Comparison of ENCODE assay signal across 25 mouse cellular contexts in genomic region chr4:98471376-98471775, GRCm38 (mm10).
DNase-seq lines count a peak whose midpoint lies in the region; ATAC-seq lines count a peak whose summit lies in the region.
"Had no signal": no experiment of that assay in that cellular context is flagged by ENCODE, and none has a peak within 500 bp of the region (broad histone marks: within the 10 kb centered on the region; RNA-seq: fewer than 3 reads in every experiment).

No protein-coding gene starts in this region.

- no peak overlapping the region for H3K27ac ChIP-seq in liver, embryonic 12.5 days
- H3K27ac ChIP-seq: embryonic facial prominence, embryonic 13.5 days; embryonic facial prominence, embryonic 15.5 days; forebrain, embryonic 10.5 days; forebrain, embryonic 12.5 days had no signal

- no peaks in the 10 kb centered on the region for H3K9me3 ChIP-seq in liver, embryonic 12.5 days (replicated peaks)
- H3K9me3 ChIP-seq: embryonic facial prominence, embryonic 13.5 days; embryonic facial prominence, embryonic 15.5 days; forebrain, embryonic 10.5 days; forebrain, embryonic 12.5 days had no signal

- no peaks in the 10 kb centered on the region for H3K27me3 ChIP-seq in liver, embryonic 12.5 days (replicated peaks)
- H3K27me3 ChIP-seq: embryonic facial prominence, embryonic 13.5 days; embryonic facial prominence, embryonic 15.5 days; forebrain, embryonic 12.5 days; Patski had no signal

- peak; percentile 68; the same call in 1 of the 2 replicates for ATAC-seq in common myeloid progenitor, adult 5-6 weeks (replicated peaks; ENCODE audit: low read depth, poor library complexity, severe bottlenecking)
- ATAC-seq in hematopoietic stem cell, adult 5-6 weeks (replicated peaks in 1 of 2; ENCODE audit: insufficient read depth in 1 of 2, low FRiP score in 2 of 2, low TSS enrichment in 1 of 2, low read depth in 1 of 2, poor library complexity in 2 of 2, severe bottlenecking in 2 of 2), result peak; percentile 56 to 62; a peak in 3 of 4 replicates
- ATAC-seq in megakaryocyte progenitor cell, adult 5-6 weeks (replicated peaks; ENCODE audit: poor library complexity), result peak; percentile 72
- ATAC-seq in liver, embryonic 12.5 days, result no peak
- ATAC-seq: activated CD4-positive, CD25-positive, alpha-beta regulatory T cell, adult 4 months; forebrain, embryonic 14.5 days; forebrain, embryonic 16.5 days; Patski had no signal

- H3K4me1 ChIP-seq in liver, embryonic 12.5 days, result no peaks in the 10 kb centered on the region
- H3K4me1 ChIP-seq: embryonic facial prominence, embryonic 13.5 days; embryonic facial prominence, embryonic 15.5 days; forebrain, embryonic 10.5 days; forebrain, embryonic 12.5 days had no signal

- no peak overlapping the region for H3K4me3 ChIP-seq in liver, embryonic 12.5 days
- H3K4me3 ChIP-seq: embryonic facial prominence, embryonic 13.5 days; embryonic facial prominence, embryonic 15.5 days; erythroblast, embryonic 14.5 days; forebrain, embryonic 10.5 days; forebrain, embryonic 12.5 days had no signal

- H3K4me2 ChIP-seq in liver, embryonic 12.5 days, result no peak overlapping the region
- H3K4me2 ChIP-seq: embryonic facial prominence, embryonic 13.5 days; embryonic facial prominence, embryonic 15.5 days; forebrain, embryonic 12.5 days had no signal

- no peak overlapping the region for H3K9ac ChIP-seq in liver, embryonic 12.5 days
- H3K9ac ChIP-seq: embryonic facial prominence, embryonic 13.5 days; embryonic facial prominence, embryonic 15.5 days; forebrain, embryonic 12.5 days had no signal

- no peaks in the 10 kb centered on the region for H3K36me3 ChIP-seq in liver, embryonic 12.5 days
- H3K36me3 ChIP-seq: embryonic facial prominence, embryonic 15.5 days; forebrain, embryonic 12.5 days had no signal

- 45% methylated on average over 7 of the region's 7 CpGs for WGBS in liver, embryonic 12.5 days (ENCODE audit: insufficient replicate concordance)

- DNase-seq in MEL-GATA-1-ER (ENCODE audit: extremely low read depth, low read depth), result peak; percentile 5
- DNase-seq in ovary, postnatal 10 days (ENCODE audit: low spot score), result no peak
- DNase-seq in kidney, postnatal 4 days, result no peak
- DNase-seq: adrenal gland, adult 8-10 months; adrenal gland, postnatal 14 days; adrenal gland, postnatal 36 days; cerebellum, adult 11-12 months; cerebellum, adult 2 months; cerebellum, adult 9-10 months; cerebellum, postnatal 10 days; cerebellum, postnatal 25 days; embryo, embryonic 11 days had no signal
